Mouse (Mus musculus) hindbrain, embryonic 14.5 days (tissue): ENCODE results near the gene Oxt. TPM values are rescaled to one million over a fixed set of nuclear protein-coding genes. Genes with fewer than 3 reads are reported as not detected.

Experiments used
- ATAC-seq: fragments of 200-750 bp; cut with Nextera tagmentation; 2 replicates; pipeline ENCODE4 v1.8.0; 2017; ENCODE audit warnings: moderate number of reproducible peaks, mild to moderate bottlenecking, moderate TSS enrichment, moderate library complexity; ENCODE audit not compliant: low FRiP score
- DNase-seq: peaks from one replicate; pipeline ENCODE4 v3.0.0-alpha.2; 2015; ENCODE audit warnings: low spot score
- H3K27ac ChIP-seq: fragments of 300-500 bp; sonication (generic); 2 replicates; pipeline ENCODE4 v1.5.1; 2014; ENCODE audit warnings: mild to moderate bottlenecking, moderate library complexity
- H3K27me3 ChIP-seq: fragments of 300-500 bp; sonication (generic); 2 replicates; pipeline ENCODE4 v1.6.1; 2014; ENCODE audit warnings: mild to moderate bottlenecking, low read length, mixed read lengths; ENCODE audit not compliant: control insufficient read depth, insufficient read depth
- H3K36me3 ChIP-seq: fragments of 300-500 bp; sonication (generic); replicated peaks from 2 replicates; pipeline ENCODE4 v1.6.1; 2014; ENCODE audit not compliant: control insufficient read depth, insufficient read depth
- H3K4me1 ChIP-seq: fragments of 300-500 bp; sonication (generic); replicated peaks from 2 replicates; pipeline ENCODE4 v1.6.1; 2014; ENCODE audit warnings: antibody characterized with exemption, low read length, mixed read lengths; ENCODE audit not compliant: control insufficient read depth, insufficient read depth
- H3K4me2 ChIP-seq: fragments of 300-500 bp; sonication (generic); replicated peaks from 2 replicates; pipeline ENCODE4 v1.6.1; 2014; ENCODE audit warnings: mild to moderate bottlenecking, moderate library complexity
- H3K4me3 ChIP-seq: fragments of 300-500 bp; sonication (generic); replicated peaks from 2 replicates; pipeline ENCODE4 v1.5.1; 2014; ENCODE audit warnings: mild to moderate bottlenecking, low read length
- H3K9ac ChIP-seq: fragments of 300-500 bp; sonication (generic); 2 replicates; pipeline ENCODE4 v1.6.1; 2014
- H3K9me3 ChIP-seq: fragments of 300-500 bp; sonication (generic); 2 replicates; pipeline ENCODE4 v1.6.1; 2016; ENCODE audit warnings: low read length; ENCODE audit not compliant: control insufficient read depth
- WGBS: fragments of 180-500 bp; shearing (Covaris S2); extraction: QIAGEN DNeasy Blood & Tissue Kit; methylation state at CpG from one replicate; pipeline ENCODE4 v1.1.7; 2014; 5-methylcytosine and 5-hydroxymethylcytosine counted together
- microRNA-seq: library from miRNA; unstranded; fragments of <30 nt; microRNA quantifications from one replicate; pipeline ENCODE4, GENCODE M21; 2016
- polyA plus RNA-seq: library from polyadenylated mRNA; unstranded; fragments of >200 nt; fragmentation: Nextera tagmentation; extraction: Ambion mirVana; gene quantifications from 2 replicates; pipeline ENCODE4 v1.2.1, GENCODE M21; 2014

Gene Oxt
- polyA plus RNA-seq, 1 experiment from 2014 or later, result not detected

GRCm38 (mm10) chr2:130618972-130619371 is 43.0 kb downstream of the Oxt start:
- no peak overlapping the region for H3K4me2 ChIP-seq
- no peak overlapping the region for H3K9ac ChIP-seq
- H3K4me3 ChIP-seq, result no peak overlapping the region
- no peak overlapping the region for H3K27ac ChIP-seq
- no peaks in the 10 kb centered on the region for H3K9me3 ChIP-seq
- no peak for ATAC-seq
- no peaks in the 10 kb centered on the region for H3K4me1 ChIP-seq
- no peaks in the 10 kb centered on the region for H3K27me3 ChIP-seq
- 94% methylated on average over 7 of the region's 7 CpGs for WGBS
- peaks cover 51% of the 10 kb centered on the region for H3K36me3 ChIP-seq
- no peak for DNase-seq

Small RNAs within 50 kb of the gene (microRNA-seq; reads per million reads assigned to microRNA genes)
- not detected for gene Gm23876

Other genes starting within 250 kb of the Oxt start
- 22.8 and 23.8 TPM in 2 replicates for gene Cpxm1, start 178.6 kb upstream of the Oxt start, polyA plus RNA-seq
- gene Gm28372, start 170.9 kb upstream of the Oxt start, polyA plus RNA-seq, result 0.35 TPM in 1 of 2 replicates, not detected in the other
- gene 1700020A23Rik, start 170.9 kb upstream of the Oxt start, polyA plus RNA-seq, result 0.72 TPM in 1 of 2 replicates, not detected in the other
- gene Tmem239, start 169.7 kb upstream of the Oxt start, polyA plus RNA-seq, result not detected in 2 replicates
- gene Vps16, start 151.8 kb upstream of the Oxt start, polyA plus RNA-seq, result 75.9 and 91.3 TPM in 2 replicates
- gene Pced1a, start 151.5 kb upstream of the Oxt start, polyA plus RNA-seq, result 9.0 and 11.3 TPM in 2 replicates
- gene Ptpra, start 125.9 kb upstream of the Oxt start, polyA plus RNA-seq, result 158 and 171 TPM in 2 replicates
- gene Mrps26, start 12.4 kb upstream of the Oxt start, polyA plus RNA-seq, result 96.8 and 107 TPM in 2 replicates
- gene Avp, start 6.4 kb downstream of the Oxt start, polyA plus RNA-seq, result not detected in 2 replicates
- 11.5 and 12.8 TPM in 2 replicates for gene Fastkd5, start 53.9 kb downstream of the Oxt start, polyA plus RNA-seq
- 9.7 and 12.6 TPM in 2 replicates for gene Ubox5, start 53.9 kb downstream of the Oxt start, polyA plus RNA-seq
- gene Lzts3, start 66.6 kb downstream of the Oxt start, polyA plus RNA-seq, result 5.3 and 5.7 TPM in 2 replicates
- 62.5 and 65.3 TPM in 2 replicates for gene Ddrgk1, start 88.5 kb downstream of the Oxt start, polyA plus RNA-seq
- 115 and 116 TPM in 2 replicates for gene Itpa, start 91.4 kb downstream of the Oxt start, polyA plus RNA-seq
- gene Slc4a11, start 121.3 kb downstream of the Oxt start, polyA plus RNA-seq, result 0.78 and 0.82 TPM in 2 replicates